8 mouse cellular contexts compared by ENCODE assay signal in genomic region chr12:113014561-113015556, GRCm38 (mm10). TPM values are rescaled to one million over a fixed set of nuclear protein-coding genes. Genes with fewer than 3 reads are reported as not detected.
DNase-seq lines count a peak whose midpoint lies in the region; ATAC-seq lines count a peak whose summit lies in the region.

No protein-coding gene starts in this region.

- peak; percentile 61 for DNase-seq in CD4-positive helper T cell, adult 2 months (ENCODE audit: low read depth, low spot score)
- DNase-seq in adrenal gland, adult 2 months = peak; percentile 72
- peak; percentile 52 for DNase-seq in embryo, embryonic 9.5 days (ENCODE audit: extremely low spot score)
- DNase-seq in thymus, postnatal 10 days (ENCODE audit: low spot score in 2 of 2) = peak; percentile 12 to 35

- peak overlapping the region; percentile 87 for H3K4me3 ChIP-seq in heart, embryonic 11.5 days (ENCODE audit: low read depth, low read length)
- peak overlapping the region; percentile 94 for H3K4me3 ChIP-seq in kidney, embryonic 14.5 days (ENCODE audit: low read length)
- H3K4me3 ChIP-seq in lung, embryonic 15.5 days = peak overlapping the region; percentile 92
- peak overlapping the region; percentile 91 for H3K4me3 ChIP-seq in neural tube, embryonic 13.5 days

- under 1% methylated on average over 48 of the region's 64 CpGs for WGBS in heart, embryonic 11.5 days (ENCODE audit: insufficient replicate concordance)
- under 1% methylated on average over 33 of the region's 64 CpGs for WGBS in kidney, embryonic 14.5 days
- 1% methylated on average over 53 of the region's 64 CpGs for WGBS in lung, embryonic 15.5 days
- WGBS in neural tube, embryonic 13.5 days = under 1% methylated on average over 44 of the region's 64 CpGs

- H3K9me3 ChIP-seq in heart, embryonic 11.5 days (replicated peaks; ENCODE audit: control insufficient read depth, low read length) = no peaks in the 10 kb centered on the region
- no peaks in the 10 kb centered on the region for H3K9me3 ChIP-seq in kidney, embryonic 14.5 days (ENCODE audit: control insufficient read depth, low read length)
- H3K9me3 ChIP-seq in lung, embryonic 15.5 days = no peaks in the 10 kb centered on the region
- no peaks in the 10 kb centered on the region for H3K9me3 ChIP-seq in neural tube, embryonic 13.5 days

- H3K27me3 ChIP-seq in heart, embryonic 11.5 days (ENCODE audit: control insufficient read depth, insufficient read depth, low read length) = no peaks in the 10 kb centered on the region
- no peaks in the 10 kb centered on the region for H3K27me3 ChIP-seq in kidney, embryonic 14.5 days (ENCODE audit: control insufficient read depth, insufficient read depth, low read length)
- no peaks in the 10 kb centered on the region for H3K27me3 ChIP-seq in lung, embryonic 15.5 days
- H3K27me3 ChIP-seq in neural tube, embryonic 13.5 days = no peaks in the 10 kb centered on the region

- H3K4me1 ChIP-seq in heart, embryonic 11.5 days (ENCODE audit: control insufficient read depth, insufficient read depth, low read length) = peaks cover 11% of the 10 kb centered on the region
- peaks cover 15% of the 10 kb centered on the region for H3K4me1 ChIP-seq in kidney, embryonic 14.5 days (ENCODE audit: control insufficient read depth, insufficient read depth, low read length)
- peaks cover 24% of the 10 kb centered on the region for H3K4me1 ChIP-seq in lung, embryonic 15.5 days
- peaks cover 52% of the 10 kb centered on the region for H3K4me1 ChIP-seq in neural tube, embryonic 13.5 days (replicated peaks)

- peak; percentile 42 for ATAC-seq in heart, embryonic 11.5 days (replicated peaks; ENCODE audit: insufficient number of reproducible peaks, low FRiP score, low TSS enrichment)
- ATAC-seq in kidney, embryonic 14.5 days (ENCODE audit: low FRiP score, low TSS enrichment) = no peak; the same call in none of the 2 replicates
- ATAC-seq in lung, embryonic 15.5 days (ENCODE audit: borderline replicate concordance, extremely low read depth, low FRiP score, low TSS enrichment) = peak; percentile 46
- peak; percentile 32 for ATAC-seq in neural tube, embryonic 13.5 days (ENCODE audit: low read depth)

- H3K9ac ChIP-seq in heart, embryonic 11.5 days (ENCODE audit: low read depth, low read length) = peak overlapping the region; percentile 91
- H3K9ac ChIP-seq in kidney, embryonic 14.5 days (ENCODE audit: low read depth, low read length) = peak overlapping the region; percentile 91
- peak overlapping the region; percentile 88 for H3K9ac ChIP-seq in lung, embryonic 15.5 days
- peak overlapping the region; percentile 94 for H3K9ac ChIP-seq in neural tube, embryonic 13.5 days

- H3K27ac ChIP-seq in heart, embryonic 11.5 days (ENCODE audit: low read depth, low read length) = peak overlapping the region; percentile 66
- H3K27ac ChIP-seq in kidney, embryonic 14.5 days (ENCODE audit: low read depth, low read length) = 0 out of 2 replicates have a peak overlapping the region, but pooled peaks have one; percentile 6
- H3K27ac ChIP-seq in lung, embryonic 15.5 days = peak overlapping the region; percentile 78
- peak overlapping the region; percentile 86 for H3K27ac ChIP-seq in neural tube, embryonic 13.5 days (replicated peaks)

- no peaks in the 10 kb centered on the region for H3K36me3 ChIP-seq in heart, embryonic 11.5 days (ENCODE audit: control insufficient read depth, insufficient read depth, low read length)
- H3K36me3 ChIP-seq in kidney, embryonic 14.5 days (ENCODE audit: control insufficient read depth, insufficient read depth, low read length) = no peaks in the 10 kb centered on the region
- H3K36me3 ChIP-seq in lung, embryonic 15.5 days = 0 out of 2 replicates have a peak, but pooled peaks cover 5% of the 10 kb centered on the region
- no peaks in the 10 kb centered on the region for H3K36me3 ChIP-seq in neural tube, embryonic 13.5 days

- peak overlapping the region; percentile 87 for H3K4me2 ChIP-seq in heart, embryonic 11.5 days
- H3K4me2 ChIP-seq in kidney, embryonic 14.5 days (replicated peaks; ENCODE audit: low read depth, low read length) = peak overlapping the region; percentile 81
- H3K4me2 ChIP-seq in lung, embryonic 15.5 days = peak overlapping the region; percentile 89
- H3K4me2 ChIP-seq in neural tube, embryonic 13.5 days = peak overlapping the region; percentile 84

RNA-seq across cellular contexts. Expression of gene Pacs2, which starts 0.6 kb away (rescaled TPM):
- total RNA-seq in adrenal gland, adult 2 months (2021) = 10 to 100 TPM; 38.7 to 42.1 TPM
- polyA plus RNA-seq in adrenal gland, adult 2 months (2012; rRNA removed) = 51.9 and 66.9 TPM in 2 replicates
- 7.3 and 11.3 TPM in 2 replicates for polyA plus RNA-seq in heart, embryonic 11.5 days (2014; fragmentation: Nextera tagmentation; extraction: Ambion mirVana)
- polyA plus RNA-seq in kidney, embryonic 14.5 days (2014; fragmentation: Nextera tagmentation; extraction: Ambion mirVana) = 12.6 and 14.6 TPM in 2 replicates
- 11.7 and 13.2 TPM in 2 replicates for polyA plus RNA-seq in lung, embryonic 15.5 days (2015; fragmentation: Nextera tagmentation; extraction: Ambion mirVana)
- 26.1 and 27.8 TPM in 2 replicates for polyA plus RNA-seq in neural tube, embryonic 13.5 days (2015; fragmentation: Nextera tagmentation; extraction: Ambion mirVana)

RNA-seq across cellular contexts. Expression of gene Brf1, which starts 14.4 kb away (rescaled TPM):
- 10 to 100 TPM; 41.9 to 46.8 TPM for total RNA-seq in adrenal gland, adult 2 months (2021)
- polyA plus RNA-seq in adrenal gland, adult 2 months (2012; rRNA removed) = 70.6 and 71.2 TPM in 2 replicates
- polyA plus RNA-seq in heart, embryonic 11.5 days (2014; fragmentation: Nextera tagmentation; extraction: Ambion mirVana) = 33.7 and 39.5 TPM in 2 replicates
- 38.2 and 75.6 TPM in 2 replicates for polyA plus RNA-seq in kidney, embryonic 14.5 days (2014; fragmentation: Nextera tagmentation; extraction: Ambion mirVana)
- polyA plus RNA-seq in lung, embryonic 15.5 days (2015; fragmentation: Nextera tagmentation; extraction: Ambion mirVana) = 56.1 and 63.3 TPM in 2 replicates
- polyA plus RNA-seq in neural tube, embryonic 13.5 days (2015; fragmentation: Nextera tagmentation; extraction: Ambion mirVana) = 55.8 and 55.9 TPM in 2 replicates

RNA-seq across cellular contexts. Expression of gene Btbd6, which starts 38.6 kb away (rescaled TPM):
- 10 to 100 TPM; 14.6 to 24.7 TPM for total RNA-seq in adrenal gland, adult 2 months (2021)
- polyA plus RNA-seq in adrenal gland, adult 2 months (2012; rRNA removed) = 165 and 232 TPM in 2 replicates
- 18.9 and 22.5 TPM in 2 replicates for polyA plus RNA-seq in heart, embryonic 11.5 days (2014; fragmentation: Nextera tagmentation; extraction: Ambion mirVana)
- polyA plus RNA-seq in kidney, embryonic 14.5 days (2014; fragmentation: Nextera tagmentation; extraction: Ambion mirVana) = 22.3 and 23.1 TPM in 2 replicates
- polyA plus RNA-seq in lung, embryonic 15.5 days (2015; fragmentation: Nextera tagmentation; extraction: Ambion mirVana) = 25.7 and 28.1 TPM in 2 replicates
- polyA plus RNA-seq in neural tube, embryonic 13.5 days (2015; fragmentation: Nextera tagmentation; extraction: Ambion mirVana) = 35.0 and 41.4 TPM in 2 replicates

RNA-seq across cellular contexts. Expression of gene Tex22, which starts 59.4 kb away (rescaled TPM):
- under 1 TPM; 0.28 to 0.43 TPM for total RNA-seq in adrenal gland, adult 2 months (2021)
- polyA plus RNA-seq in adrenal gland, adult 2 months (2012; rRNA removed) = 0.35 and 0.90 TPM in 2 replicates
- polyA plus RNA-seq in heart, embryonic 11.5 days (2014; fragmentation: Nextera tagmentation; extraction: Ambion mirVana) = 0.16 TPM in 1 of 2 replicates, not detected in the other
- not detected in 2 replicates for polyA plus RNA-seq in kidney, embryonic 14.5 days (2014; fragmentation: Nextera tagmentation; extraction: Ambion mirVana)
- not detected in 2 replicates for polyA plus RNA-seq in lung, embryonic 15.5 days (2015; fragmentation: Nextera tagmentation; extraction: Ambion mirVana)
- polyA plus RNA-seq in neural tube, embryonic 13.5 days (2015; fragmentation: Nextera tagmentation; extraction: Ambion mirVana) = not detected in 2 replicates

Comparison
In these comparisons a context has a peak if more than half of its experiments do, and no peak if none do; other contexts are left out.
1. H3K27ac ChIP-seq: peak in every context shown above with its lines; median percentile 86 in neural tube, embryonic 13.5 days; 78 in lung, embryonic 15.5 days; 66 in heart, embryonic 11.5 days; 6 in kidney, embryonic 14.5 days.